Mouse (Mus musculus) hindlimb bud, embryonic 11.5 days (tissue): Measurements from ENCODE around the gene Scaf1.

Source experiments
- DNase-seq: peaks from one replicate; pipeline ENCODE4 v3.0.0-alpha.2; 2012; ENCODE audit warnings: low read depth, low spot score; ENCODE audit errors: extremely low spot score

Scaf1 gene

DNA sequence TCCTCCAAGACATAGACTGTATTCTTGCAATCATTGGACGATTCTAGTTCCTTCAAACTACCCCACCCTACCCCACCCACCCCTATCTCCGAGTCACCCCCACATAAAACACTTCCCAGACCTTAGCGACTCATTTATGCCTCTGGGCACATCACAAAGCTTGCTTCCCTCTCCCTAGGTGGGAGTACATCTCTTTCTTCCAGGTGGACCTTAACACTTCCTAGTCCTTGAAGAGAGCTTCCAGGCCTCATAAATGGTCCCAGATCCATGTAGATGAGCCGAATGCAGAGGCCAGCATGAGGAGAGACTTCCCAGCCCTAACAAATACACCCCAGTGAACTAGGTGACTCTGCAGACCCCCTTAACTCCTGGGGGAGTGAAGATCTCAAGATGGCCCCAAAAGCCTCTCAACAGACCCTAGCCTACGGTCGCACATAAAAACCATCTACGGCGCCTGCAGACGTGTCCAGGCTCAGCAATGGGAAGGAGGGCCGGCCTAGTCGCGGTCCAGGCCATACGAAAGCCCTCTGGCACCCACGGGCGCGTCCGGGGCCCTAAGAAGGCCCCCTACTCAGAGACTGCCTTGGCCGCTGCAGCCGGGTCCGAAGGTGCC, 713 bp downstream of the Scaf1 start:
- no peak for DNase-seq

DNA sequence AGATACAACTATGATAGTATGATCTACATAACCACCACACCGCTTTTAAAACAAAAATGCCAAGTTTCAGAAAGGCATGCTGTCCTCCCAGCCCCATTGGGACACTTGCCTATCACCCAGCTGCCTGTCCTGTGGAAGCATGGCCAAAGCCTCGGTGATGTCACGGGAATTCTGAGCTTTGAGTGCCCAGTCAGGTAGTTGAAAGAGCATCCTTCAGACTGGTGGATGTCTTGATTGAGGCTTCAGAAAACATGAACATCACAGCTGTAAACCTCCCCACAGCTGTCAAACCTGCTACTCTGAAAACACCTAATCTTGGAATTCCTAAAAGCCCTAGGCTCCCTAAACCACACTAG, 2.1 kb downstream of the Scaf1 start:
- DNase-seq: no peak

DNA sequence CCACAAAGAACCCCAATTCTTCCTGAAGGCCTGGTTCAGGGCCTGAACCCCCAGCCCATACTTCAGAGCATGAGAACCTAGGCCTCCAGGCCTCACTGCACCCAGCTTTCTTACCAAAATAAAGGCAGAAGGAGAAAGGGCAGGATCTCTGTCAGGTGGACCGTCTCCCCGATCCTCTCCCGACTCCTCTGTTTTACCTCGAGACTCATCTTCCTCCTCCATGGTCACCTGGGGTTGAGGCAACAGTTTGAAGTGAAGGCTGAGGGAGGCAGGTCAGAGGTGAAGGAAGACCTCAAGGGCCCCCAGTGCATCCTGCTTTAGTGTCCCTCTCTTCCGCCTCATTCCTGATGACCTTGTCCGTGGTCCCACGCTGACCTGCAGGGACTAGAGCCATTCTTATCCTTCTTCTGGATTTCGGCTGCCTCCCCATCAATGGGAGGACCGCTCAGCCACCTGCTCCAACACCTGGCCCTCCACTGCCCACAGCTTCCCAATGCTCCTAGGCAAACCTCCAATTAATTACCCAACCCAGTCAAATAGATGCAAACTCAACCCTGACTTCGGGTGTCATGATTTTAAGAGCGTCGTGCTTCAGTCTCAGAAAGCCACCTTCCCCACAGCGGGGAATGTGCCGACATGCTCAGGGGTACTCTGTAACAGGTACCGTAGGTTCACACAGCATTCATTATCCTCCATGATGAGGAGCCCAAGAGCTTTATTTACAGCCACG, 2.6 kb downstream of the Scaf1 start:
- no peak for DNase-seq

DNA sequence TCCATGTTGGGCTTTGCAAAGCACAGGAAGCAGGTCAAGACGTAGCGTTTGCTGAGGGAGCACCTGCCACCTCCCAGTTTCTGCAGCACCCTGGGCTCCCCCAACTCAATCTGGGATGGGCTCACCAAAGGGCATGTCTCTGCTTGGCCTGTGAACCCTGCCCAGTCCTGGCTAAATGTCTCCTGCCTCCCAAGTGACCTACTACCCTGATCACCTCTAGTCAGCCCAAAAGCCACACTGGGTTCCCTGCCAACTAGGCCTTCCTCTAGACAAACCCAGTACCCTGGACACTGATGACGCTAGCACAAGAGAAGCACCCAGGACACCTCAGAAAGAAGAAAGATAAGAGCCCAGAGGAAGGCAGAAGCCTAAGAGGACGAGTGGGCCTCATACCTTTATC, 3.3 kb downstream of the Scaf1 start:
- DNase-seq: no peak

DNA sequence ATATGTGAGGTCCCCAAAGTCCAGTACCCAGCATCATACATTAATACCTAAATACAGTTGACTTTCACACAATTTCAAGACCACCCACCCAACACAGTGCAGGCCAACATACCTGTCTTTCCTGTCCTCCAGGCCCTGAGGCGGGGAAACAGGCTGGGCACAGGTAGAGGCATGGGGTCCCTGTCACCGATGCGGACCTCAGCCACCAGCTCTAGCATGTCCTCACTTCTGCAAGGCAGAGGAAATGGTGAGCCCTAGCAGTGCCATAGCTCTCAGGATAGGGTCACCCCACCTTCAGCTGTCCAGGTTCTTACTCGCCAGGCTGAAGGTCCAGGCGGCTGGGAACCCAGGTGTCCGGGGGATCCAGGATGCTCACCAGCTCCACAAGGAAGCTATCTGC, 4.2 kb downstream of the Scaf1 start:
- DNase-seq: no peak

DNA sequence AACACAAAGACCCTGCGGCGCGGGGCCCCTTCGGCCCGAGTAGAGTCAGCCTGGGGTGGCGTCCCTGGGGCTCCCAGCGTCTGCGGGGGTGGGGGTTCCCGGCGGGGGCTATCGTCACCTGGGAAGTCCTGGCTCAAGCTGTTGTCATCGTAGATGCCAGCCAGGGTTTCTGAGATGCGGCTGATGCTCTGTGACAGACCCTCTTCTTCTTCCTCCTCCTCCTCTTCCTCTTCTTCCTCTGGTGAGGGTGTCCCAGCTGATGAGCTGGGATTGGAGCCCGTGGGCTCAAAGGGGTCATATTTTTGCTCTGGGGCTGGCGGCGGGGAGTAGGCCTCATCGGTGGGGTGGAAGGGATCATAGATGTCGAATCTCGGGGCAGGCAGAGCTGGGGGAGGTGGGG, 7.8 kb downstream of the Scaf1 start:
- DNase-seq: no peak

DNA sequence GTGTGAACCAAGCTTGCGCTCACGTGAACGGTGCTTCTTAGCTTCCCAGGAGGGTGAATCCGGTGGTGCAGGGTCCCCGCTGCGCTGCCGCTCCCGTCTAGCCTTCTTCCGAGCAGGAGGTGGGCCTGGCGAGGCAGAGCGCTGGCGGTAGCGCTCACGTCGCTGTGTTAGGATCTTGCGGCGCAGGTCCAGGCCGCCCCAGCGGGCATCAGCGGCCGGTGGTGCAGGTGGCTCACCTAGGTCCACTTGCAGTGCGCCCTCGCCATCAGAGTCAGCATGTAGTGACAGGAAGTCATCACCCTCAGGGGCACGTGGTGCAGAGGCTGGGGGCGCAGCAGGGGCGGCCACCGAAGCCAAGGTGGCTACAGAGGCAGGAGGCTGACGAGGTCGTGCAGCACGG, 8.3 kb downstream of the Scaf1 start:
- no peak for DNase-seq

DNA sequence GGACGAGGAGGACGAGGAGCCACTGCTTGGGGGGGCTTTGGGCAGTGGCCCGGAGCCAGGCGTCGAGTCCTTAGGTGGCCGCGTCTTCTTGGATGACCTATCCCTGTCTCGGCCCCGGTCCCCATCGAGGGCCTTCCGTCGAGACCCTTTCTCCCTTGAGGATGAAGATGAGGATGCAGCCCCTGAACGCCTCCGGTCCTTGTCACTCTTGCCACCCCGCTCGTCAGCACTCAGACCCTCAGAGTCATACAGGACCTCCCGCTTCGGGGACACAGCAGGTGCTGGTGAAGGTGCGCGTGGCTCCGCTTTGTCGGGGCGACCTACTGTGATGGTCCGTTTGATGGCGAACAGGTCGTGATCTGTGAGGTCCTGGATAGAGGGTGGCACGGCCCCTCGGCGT, 9.0 kb downstream of the Scaf1 start:
- no peak for DNase-seq

DNA sequence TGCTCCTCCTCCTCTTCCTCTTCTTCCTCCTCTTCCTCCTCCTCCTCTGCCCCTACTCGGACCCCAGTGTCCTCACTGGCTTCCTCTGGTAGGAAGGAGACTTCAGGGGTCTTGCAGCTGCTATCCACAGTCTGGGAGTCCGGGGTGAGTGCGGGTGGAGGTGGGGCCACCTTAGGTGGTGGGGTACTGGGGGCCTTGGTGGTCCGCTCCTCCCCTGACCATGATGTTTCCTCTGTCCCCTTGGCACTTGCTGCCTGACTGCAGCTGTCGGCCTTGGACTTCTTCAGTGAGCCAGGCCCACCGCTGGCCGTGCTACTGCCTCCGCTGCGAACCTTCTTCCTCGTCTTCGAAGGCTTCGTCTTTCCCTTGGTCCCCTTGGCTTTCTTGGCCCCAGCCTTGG, 9.7 kb downstream of the Scaf1 start:
- DNase-seq: no peak

DNA sequence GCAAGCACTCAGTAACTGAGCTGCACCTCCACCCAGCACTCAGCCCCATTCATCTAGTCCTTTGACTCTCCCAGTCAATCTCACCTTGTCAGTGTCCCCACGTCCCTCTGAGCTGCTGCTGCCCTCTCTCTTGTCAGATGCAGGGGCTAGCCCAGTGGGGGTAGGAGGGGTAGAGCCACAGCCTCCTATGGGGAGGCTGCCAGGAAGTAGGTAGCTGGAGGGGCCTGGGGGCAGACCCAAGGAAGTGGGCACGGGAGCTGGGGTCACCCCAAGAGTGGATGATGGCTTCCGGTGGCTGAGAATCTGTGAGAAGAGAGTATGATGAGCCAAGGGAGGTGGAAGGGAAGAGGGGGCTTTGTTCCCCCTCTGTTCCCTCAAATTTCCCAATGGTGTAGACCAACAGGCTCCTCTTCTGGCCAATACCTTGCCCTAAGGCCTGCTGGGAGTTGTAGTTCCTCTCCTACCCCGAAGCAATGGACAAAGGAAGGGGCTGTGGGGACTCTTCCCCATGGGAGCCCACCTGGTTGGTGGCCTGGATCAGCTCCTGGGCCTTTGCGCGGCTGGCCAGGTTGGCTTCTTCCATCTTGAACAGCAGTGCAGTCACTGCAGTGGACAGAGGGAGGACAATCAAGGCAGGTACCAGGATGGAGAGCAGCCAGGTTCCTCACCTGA, 10.7 kb downstream of the Scaf1 start:
- DNase-seq: no peak

DNA sequence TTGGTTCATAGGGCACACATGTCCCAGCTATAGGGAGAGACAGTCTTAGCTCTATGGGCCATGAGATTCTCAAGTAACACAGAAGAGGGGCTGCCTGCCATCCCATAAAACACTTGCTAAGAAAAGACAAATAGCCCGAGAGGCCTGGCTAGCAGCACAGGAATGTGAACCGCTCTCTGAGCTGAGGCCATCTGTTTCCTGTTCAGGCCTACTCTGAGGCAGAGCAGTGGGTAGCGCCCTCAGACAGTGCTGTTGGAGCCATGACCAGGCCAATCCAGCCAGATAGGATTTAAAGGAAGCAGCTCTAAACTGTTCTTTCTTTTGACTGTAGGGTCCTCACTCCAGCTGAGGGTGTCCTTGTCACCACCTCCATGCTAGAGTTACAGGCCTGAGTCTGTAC, 11.6 kb downstream of the Scaf1 start:
- DNase-seq: no peak

DNA sequence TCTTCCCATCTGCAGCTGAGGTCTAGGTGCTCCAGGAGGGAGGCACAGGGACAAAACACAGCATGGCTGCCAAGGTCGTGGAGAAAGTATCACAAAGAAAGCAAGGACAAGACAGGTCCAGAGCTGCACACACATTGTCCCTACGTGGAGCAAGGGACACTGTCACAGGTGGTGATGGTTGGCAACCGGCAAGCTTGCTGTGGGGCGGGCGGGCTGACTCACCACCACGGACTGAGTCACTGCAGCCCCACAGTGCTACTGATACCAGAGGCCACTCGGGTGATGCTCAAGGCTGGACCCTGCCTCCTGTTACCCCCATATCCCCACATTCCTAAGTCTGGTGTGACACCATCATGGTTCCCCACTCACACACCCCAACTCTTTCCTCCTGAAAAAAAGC, 13.7 kb downstream of the Scaf1 start:
- DNase-seq: no peak

DNA sequence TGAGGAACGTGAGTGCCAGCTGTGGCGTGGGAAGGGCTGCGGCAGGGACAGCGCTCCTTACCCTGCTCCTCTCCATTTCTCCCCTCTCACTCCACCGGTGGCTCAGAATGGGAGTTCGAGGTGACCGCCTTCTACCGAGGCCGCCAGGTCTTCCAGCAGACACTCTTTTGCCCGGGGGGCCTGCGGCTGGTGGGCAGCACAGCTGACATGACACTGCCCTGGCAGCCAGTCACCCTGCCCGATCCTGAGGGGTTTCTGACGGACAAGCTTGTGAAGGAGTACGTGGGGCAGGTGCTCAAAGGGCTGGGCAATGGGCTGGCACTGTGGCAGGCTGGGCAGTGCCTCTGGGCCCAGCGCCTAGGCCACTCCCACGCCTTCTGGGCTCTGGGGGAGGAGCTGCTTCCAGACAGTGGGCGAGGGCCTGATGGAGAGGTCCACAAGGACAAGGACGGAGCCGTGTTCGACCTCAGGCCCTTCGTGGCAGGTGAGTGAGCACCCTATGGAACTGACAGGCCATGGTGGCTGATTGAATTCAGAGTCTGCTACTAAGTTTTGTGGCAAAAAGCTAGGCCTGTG, 15.5 kb downstream of the Scaf1 start:
- no peak for DNase-seq

DNA sequence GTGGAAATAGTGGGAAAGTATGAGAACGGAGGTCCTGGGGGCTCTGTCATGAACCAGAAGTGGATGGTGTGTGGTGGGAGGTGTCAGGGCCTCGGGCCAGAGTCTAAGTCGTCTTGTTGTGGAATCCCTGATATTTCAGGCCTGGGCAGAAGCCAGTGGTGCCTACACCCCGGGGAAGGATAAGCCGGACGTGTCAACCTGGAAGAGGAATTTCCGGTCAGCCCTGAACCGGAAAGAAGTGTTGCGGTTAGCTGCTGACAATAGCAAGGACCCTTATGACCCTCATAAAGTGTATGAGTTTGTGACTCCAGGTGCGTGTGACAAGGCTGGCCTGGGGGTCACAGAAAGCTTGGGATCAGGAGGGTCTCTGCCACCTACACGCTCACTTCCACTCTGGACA, 16.4 kb downstream of the Scaf1 start:
- DNase-seq: no peak

DNA sequence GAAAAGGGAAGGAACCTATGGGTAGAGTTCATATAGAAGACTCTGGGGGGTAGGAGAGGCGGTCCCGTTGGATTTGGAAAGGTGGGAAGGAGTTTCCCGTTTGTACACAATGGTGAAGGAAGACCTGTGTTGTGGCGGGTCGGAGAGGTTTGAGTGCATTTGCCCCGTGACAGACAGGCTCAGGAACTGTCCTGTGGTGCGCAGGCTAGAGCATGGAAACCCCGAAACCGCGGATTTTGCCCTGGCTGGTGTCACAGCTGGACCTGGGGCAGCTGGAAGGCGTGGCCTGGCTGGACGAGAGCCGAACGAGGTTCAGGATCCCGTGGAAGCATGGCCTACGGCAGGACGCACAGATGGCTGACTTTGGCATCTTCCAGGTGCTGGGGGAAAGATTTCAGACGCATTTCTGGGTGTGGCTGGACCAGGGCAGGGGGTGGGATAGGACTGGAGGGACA, 17.6 kb downstream of the Scaf1 start, which contains the start of gene Bcl2l12:
TSS of gene Bcl2l12 (minus strand) at position 212 of the 455 bp plus-strand sequence.
- no peak for DNase-seq

DNA sequence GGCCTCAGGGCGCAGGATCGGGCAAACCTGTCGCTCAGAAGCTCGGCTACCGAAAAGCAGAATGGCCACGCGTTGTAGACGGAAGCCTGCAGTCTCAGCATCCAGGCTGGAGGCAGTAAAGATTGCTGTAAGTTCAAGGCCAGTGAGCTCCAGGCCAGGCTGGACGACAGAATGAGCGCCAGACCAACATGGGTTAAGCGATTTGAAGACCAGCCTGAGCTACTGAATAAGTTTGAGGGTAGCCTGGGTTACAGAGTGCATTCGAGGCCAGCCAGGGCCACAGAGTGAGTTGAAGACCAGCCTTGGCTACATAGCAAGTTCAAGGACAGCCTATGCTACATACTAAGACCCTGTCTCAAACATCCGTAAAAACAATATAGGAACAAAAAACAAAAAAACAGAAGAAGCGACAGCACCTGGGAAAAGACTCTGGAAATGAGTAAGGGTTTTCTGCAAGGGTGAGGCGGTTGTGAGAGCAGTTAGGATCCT, 18.2 kb downstream of the Scaf1 start:
- DNase-seq: no peak

DNA sequence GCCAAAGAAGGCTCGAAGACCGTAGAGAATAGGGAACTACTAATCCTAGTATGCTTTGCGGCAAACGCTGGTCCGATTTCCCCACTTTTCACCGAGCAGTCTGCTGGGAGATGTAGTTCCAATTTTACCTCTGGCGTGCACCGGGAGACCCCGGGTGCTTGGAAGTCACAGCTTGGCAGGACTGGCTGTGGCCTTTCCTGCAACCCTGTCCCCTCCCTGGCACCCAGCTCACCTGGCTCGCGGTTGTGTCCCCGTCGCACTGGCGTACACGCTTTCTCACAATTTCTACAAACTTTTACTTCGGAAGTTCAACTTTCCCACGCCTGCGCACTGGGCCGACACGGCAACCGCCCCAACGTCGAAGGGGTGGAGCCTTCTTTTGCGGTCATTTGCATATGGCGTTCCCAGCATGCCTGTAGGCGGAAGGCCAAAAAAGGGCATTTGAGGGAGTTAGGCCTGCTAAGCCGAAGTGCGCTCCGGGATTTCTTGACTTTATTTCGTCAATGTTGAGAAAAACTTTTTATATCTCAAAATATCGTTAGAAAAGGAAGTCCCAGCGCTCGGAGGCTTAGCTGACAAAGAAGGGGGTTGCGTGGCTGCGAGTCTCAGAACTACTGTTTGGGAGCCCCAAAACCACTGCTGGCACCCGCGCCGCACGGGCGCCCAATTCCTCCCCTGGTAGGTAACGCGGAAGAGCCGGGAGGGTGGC, 18.8 kb downstream of the Scaf1 start, which contains the start of gene Irf3:
TSS of gene Irf3 (plus strand) at position 418 of the 709 bp plus-strand sequence.
- DNase-seq: peak; percentile 96

DNA sequence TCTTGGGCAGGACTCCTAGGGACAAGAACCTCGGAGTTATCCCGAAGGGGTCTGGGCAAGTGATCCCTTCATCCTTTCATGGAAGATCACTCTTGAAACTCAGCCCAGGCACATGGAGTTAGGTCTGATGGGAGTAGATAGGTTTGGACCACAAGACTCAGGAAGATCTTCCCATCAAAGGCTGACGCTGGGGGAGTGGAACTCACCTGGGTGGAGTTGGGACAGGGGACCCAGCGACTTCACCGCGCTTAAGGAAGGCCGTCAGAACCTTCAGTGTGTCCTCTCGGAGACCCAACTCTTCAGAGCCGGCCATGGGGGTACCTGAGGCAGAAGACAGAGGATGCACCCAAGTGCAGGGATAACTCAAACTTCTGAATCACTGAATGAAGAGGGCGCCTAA, 19.5 kb downstream of the Scaf1 start:
- DNase-seq: no peak

DNA sequence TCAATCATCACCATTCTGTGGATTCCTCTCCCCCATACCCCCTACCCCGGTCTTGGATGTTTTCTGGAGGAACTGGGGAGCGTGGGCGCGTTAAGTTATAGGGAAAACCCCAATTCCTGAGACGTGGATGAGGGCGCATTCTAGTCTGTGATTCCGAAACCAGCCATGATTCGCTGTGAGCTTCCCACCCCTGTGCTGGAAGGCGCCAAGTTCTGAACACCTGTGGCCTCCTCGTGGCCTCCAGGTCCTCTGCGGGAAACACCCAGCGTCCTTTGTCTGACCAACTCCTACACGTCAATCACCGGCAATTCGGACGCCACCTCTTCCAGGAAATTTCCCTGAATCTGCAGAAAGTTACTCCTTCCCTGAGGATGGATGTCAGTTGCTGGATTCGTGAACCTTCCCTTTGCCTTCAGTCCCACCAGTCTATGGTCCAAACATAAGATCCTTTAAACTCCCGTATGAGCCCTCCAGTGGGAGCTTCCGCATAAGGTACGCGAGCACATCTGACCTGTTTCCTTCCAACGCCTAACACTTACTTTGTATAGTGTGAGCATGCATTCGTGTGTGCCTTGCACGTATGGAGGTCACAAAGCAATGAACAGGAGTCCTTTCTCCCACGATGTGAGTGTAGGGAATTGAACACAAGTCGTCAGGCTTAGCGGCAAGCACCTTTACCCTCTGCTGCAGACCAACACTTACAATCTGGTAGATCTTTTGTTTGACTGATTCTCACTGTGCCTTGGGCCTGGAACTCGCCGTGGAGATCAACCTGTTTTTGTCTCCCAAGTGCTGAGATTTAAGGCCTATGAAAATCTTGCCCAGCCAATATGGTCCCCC, 29.1 kb downstream of the Scaf1 start:
- peak; percentile 64 for DNase-seq

DNA sequence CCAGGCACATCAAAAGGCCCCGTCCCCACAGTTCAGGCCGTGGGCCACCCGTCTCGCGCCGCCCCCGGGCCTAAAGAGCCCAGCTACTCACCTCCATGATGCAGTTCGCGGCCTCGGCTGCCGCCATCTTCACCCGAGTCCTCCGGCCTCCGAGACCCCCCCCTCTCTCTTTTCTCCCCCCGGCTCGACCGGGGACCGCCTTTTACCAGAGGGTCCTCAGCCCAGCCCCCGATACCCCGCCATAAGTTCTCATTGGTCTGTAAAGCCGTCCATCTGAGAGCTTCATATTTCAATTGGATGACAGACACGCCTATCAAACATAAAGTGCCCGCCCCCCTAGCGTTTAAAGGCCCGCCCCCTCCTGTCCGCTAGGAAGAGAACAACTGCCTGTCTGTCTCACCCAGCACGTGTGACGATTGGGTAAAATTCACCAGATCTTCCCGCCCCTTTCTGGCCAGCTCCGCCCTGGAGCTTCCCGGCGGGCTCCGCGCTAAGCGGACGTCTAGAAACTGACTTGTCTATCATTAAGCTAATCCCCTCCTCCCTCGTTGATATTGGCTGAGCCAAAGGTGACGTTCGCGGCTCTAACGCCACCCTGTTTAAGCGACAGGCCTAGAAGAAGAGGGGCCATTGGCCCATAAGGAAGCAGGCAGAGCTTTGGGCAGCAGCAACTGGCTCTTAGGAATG, 29.8 kb downstream of the Scaf1 start, which contains the start of gene Prmt1:
TSS of gene Prmt1 (minus strand) at position 377 of the 687 bp plus-strand sequence.
- peak; percentile 98 for DNase-seq
